Comparison of ENCODE assay signal across 8 mouse cellular contexts in the genomic region with DNA sequence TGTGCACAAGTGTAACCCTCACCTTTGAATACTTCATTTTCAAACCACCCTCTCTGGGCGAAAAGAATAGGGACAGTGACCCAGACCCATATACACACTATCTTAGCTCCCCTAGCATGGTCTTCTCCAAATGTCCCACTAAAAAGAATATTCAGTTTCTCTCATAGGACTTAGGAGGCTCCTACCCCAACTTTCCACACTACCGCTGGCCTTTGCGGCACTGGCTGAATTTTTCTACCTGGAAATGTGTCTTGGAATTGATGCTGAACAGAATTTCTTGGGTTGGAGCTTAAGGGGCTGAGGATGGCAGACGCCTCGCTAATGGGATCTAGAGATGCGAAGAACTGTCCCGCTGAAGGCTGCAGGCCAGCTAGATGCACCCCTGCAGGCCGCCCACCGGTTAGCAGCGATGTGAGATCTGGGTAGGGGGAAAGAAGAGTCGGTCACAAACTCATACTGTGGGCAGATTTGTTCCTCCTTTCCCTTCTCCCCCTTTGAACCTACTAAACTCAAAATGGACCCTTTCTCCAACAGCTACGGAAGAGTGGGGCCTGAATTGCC. TPM values are rescaled to one million over a fixed set of nuclear protein-coding genes. Genes with fewer than 3 reads are reported as not detected.
DNase-seq lines count a peak whose midpoint lies in the region; ATAC-seq and TF ChIP-seq lines count a peak whose summit lies in the region.

No protein-coding gene starts in this region.

- no peak for DNase-seq in forebrain, postnatal 0 days
- no peak for DNase-seq in forebrain, embryonic 11.5 days (ENCODE audit: low spot score)
- DNase-seq in lung, postnatal 0 days (ENCODE audit: low spot score) = no peak
- DNase-seq in lung, postnatal 36 days = no peak
- no peak for DNase-seq in thymus, postnatal 0 days (ENCODE audit: low spot score)
- DNase-seq in adrenal gland, adult 18-20 months (ENCODE audit: low spot score in 2 of 2) = no peak

- H3K9ac ChIP-seq in forebrain, postnatal 0 days = no peak overlapping the region
- no peak overlapping the region for H3K9ac ChIP-seq in forebrain, embryonic 11.5 days (ENCODE audit: low read length)
- H3K9ac ChIP-seq in lung, postnatal 0 days (replicated peaks; ENCODE audit: low read depth) = peak overlapping the region; percentile 83
- peak overlapping the region; percentile 94 for H3K9ac ChIP-seq in intestine, embryonic 16.5 days (ENCODE audit: low read depth, low read length)
- H3K9ac ChIP-seq in neural tube, embryonic 15.5 days (replicated peaks) = no peak overlapping the region

- no peak overlapping the region for H3K27ac ChIP-seq in forebrain, postnatal 0 days (ENCODE audit: low read depth, low read length)
- H3K27ac ChIP-seq in forebrain, embryonic 11.5 days (ENCODE audit: low read depth, low read length) = no peak overlapping the region
- H3K27ac ChIP-seq in lung, postnatal 0 days (ENCODE audit: low read length) = peak overlapping the region; percentile 99
- peak overlapping the region; percentile 99 for H3K27ac ChIP-seq in intestine, embryonic 16.5 days (ENCODE audit: low read length)
- H3K27ac ChIP-seq in neural tube, embryonic 15.5 days (replicated peaks) = no peak overlapping the region

- no peaks in the 10 kb centered on the region for H3K9me3 ChIP-seq in forebrain, postnatal 0 days (ENCODE audit: low read length)
- no peaks in the 10 kb centered on the region for H3K9me3 ChIP-seq in forebrain, embryonic 11.5 days (ENCODE audit: control insufficient read depth, low read length)
- H3K9me3 ChIP-seq in lung, postnatal 0 days (ENCODE audit: low read length) = no peaks in the 10 kb centered on the region
- no peaks in the 10 kb centered on the region for H3K9me3 ChIP-seq in intestine, embryonic 16.5 days (ENCODE audit: control insufficient read depth, low read length)
- H3K9me3 ChIP-seq in neural tube, embryonic 15.5 days (replicated peaks) = no peaks in the 10 kb centered on the region

- no peaks in the 10 kb centered on the region for H3K36me3 ChIP-seq in forebrain, postnatal 0 days (ENCODE audit: insufficient read depth)
- H3K36me3 ChIP-seq in forebrain, embryonic 11.5 days (ENCODE audit: control insufficient read depth, insufficient read depth, low read length) = no peaks in the 10 kb centered on the region
- H3K36me3 ChIP-seq in lung, postnatal 0 days (ENCODE audit: insufficient read depth, low read length) = peaks cover 12% of the 10 kb centered on the region; the same call in 1 of the 2 replicates
- H3K36me3 ChIP-seq in intestine, embryonic 16.5 days (ENCODE audit: control insufficient read depth, insufficient read depth, low read length) = no peaks in the 10 kb centered on the region
- no peaks in the 10 kb centered on the region for H3K36me3 ChIP-seq in neural tube, embryonic 15.5 days

- no peak for TF ChIP-seq CTCF in forebrain, postnatal 0 days (IDR thresholded peaks at IDR 0.05; ENCODE audit: low read depth)
- no peak for TF ChIP-seq CTCF in lung, postnatal 0 days (IDR thresholded peaks at IDR 0.05)

- H3K4me2 ChIP-seq in forebrain, postnatal 0 days (ENCODE audit: low read depth) = no peak overlapping the region
- H3K4me2 ChIP-seq in forebrain, embryonic 11.5 days (ENCODE audit: low read depth, low read length, severe bottlenecking) = no peak overlapping the region
- H3K4me2 ChIP-seq in lung, postnatal 0 days (replicated peaks; ENCODE audit: low read depth, low read length) = peak overlapping the region; percentile 78
- H3K4me2 ChIP-seq in intestine, embryonic 16.5 days (ENCODE audit: low read depth, low read length) = peak overlapping the region; percentile 54
- peak overlapping the region; percentile 61; the same call in 1 of the 2 replicates for H3K4me2 ChIP-seq in neural tube, embryonic 15.5 days

- 10% methylated on average over 12 of the region's 12 CpGs for WGBS in forebrain, postnatal 0 days
- 1% methylated on average over 12 of the region's 12 CpGs for WGBS in forebrain, embryonic 11.5 days
- 11% methylated on average over 12 of the region's 12 CpGs for WGBS in lung, postnatal 0 days
- 5% methylated on average over 12 of the region's 12 CpGs for WGBS in intestine, embryonic 16.5 days
- 4% methylated on average over 12 of the region's 12 CpGs for WGBS in neural tube, embryonic 15.5 days

- H3K4me1 ChIP-seq in forebrain, postnatal 0 days (ENCODE audit: insufficient read depth) = no peaks in the 10 kb centered on the region; the same call in 1 of the 2 replicates
- peaks cover 7% of the 10 kb centered on the region; the same call in 1 of the 2 replicates for H3K4me1 ChIP-seq in forebrain, embryonic 11.5 days (replicated peaks; ENCODE audit: control insufficient read depth, insufficient read depth, low read length)
- peaks cover 11% of the 10 kb centered on the region; the same call in 1 of the 2 replicates for H3K4me1 ChIP-seq in lung, postnatal 0 days (ENCODE audit: insufficient read depth, low read depth, low read length)
- H3K4me1 ChIP-seq in intestine, embryonic 16.5 days (ENCODE audit: control insufficient read depth, insufficient read depth, low read length) = peaks cover 18% of the 10 kb centered on the region
- H3K4me1 ChIP-seq in neural tube, embryonic 15.5 days = peaks cover 27% of the 10 kb centered on the region

- 0 out of 2 replicates have a peak overlapping the region, but pooled peaks have one; percentile 5 for H3K4me3 ChIP-seq in forebrain, postnatal 0 days (ENCODE audit: low read depth, low read length)
- no peak overlapping the region for H3K4me3 ChIP-seq in forebrain, embryonic 11.5 days (ENCODE audit: low read depth, low read length)
- H3K4me3 ChIP-seq in lung, postnatal 0 days (ENCODE audit: low read depth, low read length) = peak overlapping the region; percentile 78
- peak overlapping the region; percentile 73 for H3K4me3 ChIP-seq in intestine, embryonic 16.5 days (ENCODE audit: low read length)
- H3K4me3 ChIP-seq in neural tube, embryonic 15.5 days (replicated peaks) = peak overlapping the region; percentile 17

- H3K27me3 ChIP-seq in forebrain, postnatal 0 days (ENCODE audit: insufficient read depth, low read length) = peaks cover 61% of the 10 kb centered on the region
- peaks cover 91% of the 10 kb centered on the region for H3K27me3 ChIP-seq in forebrain, embryonic 11.5 days (ENCODE audit: control insufficient read depth, insufficient read depth, low read length)
- peaks cover 20% of the 10 kb centered on the region; the same call in 1 of the 2 replicates for H3K27me3 ChIP-seq in lung, postnatal 0 days (replicated peaks; ENCODE audit: insufficient read depth, low read length)
- peaks cover 27% of the 10 kb centered on the region for H3K27me3 ChIP-seq in intestine, embryonic 16.5 days (replicated peaks; ENCODE audit: control insufficient read depth, insufficient read depth, low read length)
- peaks cover 86% of the 10 kb centered on the region for H3K27me3 ChIP-seq in neural tube, embryonic 15.5 days (replicated peaks)

- no peak for ATAC-seq in forebrain, postnatal 0 days
- no peak for ATAC-seq in forebrain, embryonic 11.5 days (replicated peaks; ENCODE audit: low FRiP score)
- no peak for ATAC-seq in lung, postnatal 0 days
- no peak for ATAC-seq in intestine, embryonic 16.5 days
- ATAC-seq in neural tube, embryonic 15.5 days (ENCODE audit: low FRiP score) = no peak

- no peak for TF ChIP-seq EP300 in lung, postnatal 0 days (IDR thresholded peaks at IDR 0.05)

RNA-seq across cellular contexts. Expression of a gene that starts 1.9 kb away (rescaled TPM):
- total RNA-seq in forebrain, postnatal 0 days (2014; rRNA removed) = 1.2 and 2.8 TPM in 2 replicates
- 1.6 and 2.4 TPM in 2 replicates for polyA plus RNA-seq in forebrain, postnatal 0 days (2015; fragmentation: Nextera tagmentation; extraction: Ambion mirVana)
- 3.0 and 4.6 TPM in 2 replicates for polyA plus RNA-seq in forebrain, embryonic 11.5 days (2014; fragmentation: Nextera tagmentation; extraction: Ambion mirVana)
- polyA plus RNA-seq in lung, postnatal 0 days (2015; fragmentation: Nextera tagmentation; extraction: Ambion mirVana) = 34.2 and 63.1 TPM in 2 replicates
- polyA plus RNA-seq in intestine, embryonic 16.5 days (2015; fragmentation: Nextera tagmentation; extraction: Ambion mirVana) = 30.0 and 33.8 TPM in 2 replicates
- 2.6 and 7.9 TPM in 2 replicates for polyA plus RNA-seq in neural tube, embryonic 15.5 days (2015; fragmentation: Nextera tagmentation; extraction: Ambion mirVana)
- polyA plus RNA-seq in thymus, postnatal 0 days (2015; fragmentation: Nextera tagmentation; extraction: Ambion mirVana) = 5.4 and 5.8 TPM in 2 replicates
- 10 to 100 TPM; 10.7 to 11.1 TPM for total RNA-seq in adrenal gland, adult 18-20 months (2021)

Comparison
In these comparisons a context has a peak if more than half of its experiments do, and no peak if none do; other contexts are left out.
1. H3K27ac ChIP-seq: peak in lung, postnatal 0 days (single experiment) and intestine, embryonic 16.5 days (single experiment); none in forebrain, postnatal 0 days (single experiment), forebrain, embryonic 11.5 days (single experiment) and neural tube, embryonic 15.5 days (single experiment).
2. H3K4me2 ChIP-seq: peak in lung, postnatal 0 days (single experiment), intestine, embryonic 16.5 days (single experiment) and neural tube, embryonic 15.5 days (single experiment); none in forebrain, postnatal 0 days (single experiment) and forebrain, embryonic 11.5 days (single experiment).
3. H3K9ac ChIP-seq: peak in lung, postnatal 0 days (single experiment) and intestine, embryonic 16.5 days (single experiment); none in forebrain, postnatal 0 days (single experiment), forebrain, embryonic 11.5 days (single experiment) and neural tube, embryonic 15.5 days (single experiment).